Comparison of ENCODE assay signal across 21 mouse cellular contexts in the genomic region with DNA sequence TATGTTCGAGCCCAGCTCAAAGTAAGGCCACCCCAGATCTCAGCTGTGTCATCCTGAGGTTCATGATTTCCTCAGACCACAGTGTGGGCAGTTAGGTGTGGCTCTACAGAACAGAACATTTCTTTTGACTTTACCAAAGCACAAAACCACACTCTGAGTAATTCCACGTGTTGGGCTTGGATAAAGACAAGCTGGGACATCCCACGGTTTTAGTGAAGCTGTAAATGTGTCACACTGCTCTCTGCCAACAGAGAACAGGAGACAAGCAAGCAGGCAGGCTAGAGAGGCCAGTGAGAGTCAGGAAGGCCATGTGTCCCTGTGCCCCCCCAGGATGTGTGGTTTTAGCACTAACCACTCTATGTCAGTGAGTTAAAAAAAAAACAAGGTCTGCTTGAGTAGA. TPM values are rescaled to one million over a fixed set of nuclear protein-coding genes. Genes with fewer than 3 reads are reported as not detected.
A peak's percentile ranks its signal among the peaks of the same experiment; 100 is the strongest.
DNase-seq lines count a peak whose midpoint lies in the region; TF ChIP-seq lines count a peak whose summit lies in the region.
"Had no signal": no experiment of that assay in that cellular context is flagged by ENCODE, and none has a peak within 500 bp of the region (broad histone marks: within the 10 kb centered on the region; RNA-seq: fewer than 3 reads in every experiment).

No protein-coding gene starts in this region.

- H3K4me1 ChIP-seq in hindbrain, embryonic 10.5 days (replicated peaks): no peaks in the 10 kb centered on the region
- H3K4me1 ChIP-seq: embryonic facial prominence, embryonic 13.5 days; forebrain, embryonic 13.5 days; midbrain, embryonic 13.5 days had no signal

- no peak overlapping the region for H3K4me3 ChIP-seq in layer of hippocampus, adult 2 months
- H3K4me3 ChIP-seq in hindbrain, embryonic 10.5 days: no peak overlapping the region
- H3K4me3 ChIP-seq: embryonic facial prominence, embryonic 13.5 days; forebrain, embryonic 13.5 days; heart, embryonic 13.5 days; midbrain, embryonic 13.5 days had no signal

- H3K9me3 ChIP-seq in hindbrain, embryonic 10.5 days: no peaks in the 10 kb centered on the region
- H3K9me3 ChIP-seq: embryonic facial prominence, embryonic 13.5 days; forebrain, embryonic 13.5 days; heart, embryonic 13.5 days; midbrain, embryonic 13.5 days had no signal

- H3K36me3 ChIP-seq in hindbrain, embryonic 10.5 days: no peaks in the 10 kb centered on the region
- H3K36me3 ChIP-seq: embryonic facial prominence, embryonic 13.5 days; heart, embryonic 13.5 days; midbrain, embryonic 13.5 days had no signal

- H3K27me3 ChIP-seq in hindbrain, embryonic 10.5 days (ENCODE audit: insufficient read depth, poor library complexity, severe bottlenecking): no peaks in the 10 kb centered on the region
- H3K27me3 ChIP-seq: embryonic facial prominence, embryonic 13.5 days; forebrain, embryonic 13.5 days; heart, embryonic 13.5 days; midbrain, embryonic 13.5 days had no signal

- TF ChIP-seq CTCF in layer of hippocampus, adult 2 months (conservative IDR thresholded peaks at IDR 0.05): no peak

- peak; percentile 17 for DNase-seq in layer of hippocampus, adult 9-11 months
- DNase-seq in layer of hippocampus, adult 2 months (ENCODE audit: low spot score in 2 of 2): no peak
- DNase-seq in NIH3T3 (ENCODE audit: low read depth): peak; percentile 55
- DNase-seq in fibroblast of lung, adult 2 months (ENCODE audit: low read depth): peak; percentile 59
- peak; percentile 61 to 78 for DNase-seq in natural killer cell, adult 2 months (ENCODE audit: low spot score in 2 of 2)
- no peak for DNase-seq in ovary, adult 18-20 months (ENCODE audit: low spot score)
- DNase-seq in gastrocnemius, postnatal 10 days: no peak
- DNase-seq in hindbrain, embryonic 10.5 days (ENCODE audit: low spot score): no peak
- DNase-seq: adrenal gland, postnatal 10 days; cerebellum, adult 2 months; heart, postnatal 36 days; kidney, adult 2 months; layer of hippocampus, postnatal 36 days; lung, embryonic 14.5 days; lung, postnatal 4 days; right cerebral cortex, postnatal 14 days; thymus, postnatal 36 days had no signal

- WGBS in hindbrain, embryonic 10.5 days: 73% methylated on average over 3 of the region's 3 CpGs

- H3K27ac ChIP-seq in layer of hippocampus, adult 2 months: no peak overlapping the region
- H3K27ac ChIP-seq in hindbrain, embryonic 10.5 days: no peak overlapping the region
- H3K27ac ChIP-seq: embryonic facial prominence, embryonic 13.5 days; forebrain, embryonic 13.5 days; heart, embryonic 13.5 days; midbrain, embryonic 13.5 days had no signal

RNA-seq across cellular contexts. Expression of a gene that starts 19.3 kb away (rescaled TPM):
- total RNA-seq in layer of hippocampus, adult 2 months (2021): 1 to 10 TPM; 1.4 TPM
- total RNA-seq in gastrocnemius, postnatal 10 days (2021): under 1 TPM; 0.23 to 0.61 TPM
- 0.13 and 0.29 TPM in 2 replicates for polyA plus RNA-seq in hindbrain, embryonic 10.5 days (2016; fragmentation: Nextera tagmentation; extraction: Ambion mirVana)

RNA-seq across cellular contexts. Expression of a gene that starts 48.9 kb away (rescaled TPM):
- total RNA-seq in layer of hippocampus, adult 2 months (2021): 10 to 100 TPM; 17.5 to 24.7 TPM
- 10 to 100 TPM in 1 of 2 experiments, 1 to 10 TPM in 1; 8.9 to 11.2 TPM for total RNA-seq in gastrocnemius, postnatal 10 days (2021)
- 6.8 and 8.2 TPM in 2 replicates for polyA plus RNA-seq in hindbrain, embryonic 10.5 days (2016; fragmentation: Nextera tagmentation; extraction: Ambion mirVana)

Comparison
In these comparisons a context has a peak if more than half of its experiments do, and no peak if none do; other contexts are left out.
1. DNase-seq: peak in layer of hippocampus, adult 9-11 months (single experiment), NIH3T3 (single experiment), fibroblast of lung, adult 2 months (single experiment) and natural killer cell, adult 2 months (2 of 2); none in layer of hippocampus, adult 2 months (0 of 2), ovary, adult 18-20 months (single experiment), gastrocnemius, postnatal 10 days (single experiment) and hindbrain, embryonic 10.5 days (single experiment).